Mouse (Mus musculus) gastrocnemius, adult 8-10 months (tissue): ENCODE data around the gene Tmem116. TPM values are rescaled to one million over a fixed set of nuclear protein-coding genes. Genes with fewer than 3 reads are reported as not detected.
"Not testable (repeated sequence)": the region's sequence is repeated elsewhere in the genome, so short reads cannot be mapped to it uniquely, and the experiment has no call there.

Source experiments
- DNase-seq, 2 experiments: peaks; one replicate each; pipeline ENCODE4 v3.0.0; 2022; ENCODE audit warnings: low spot score in 2 of 2
- total RNA-seq, 4 experiments: library from RNA; stranded (reverse); gene quantifications; 2 replicates each; pipeline ENCODE4 v1.2.4; 2022

The Tmem116 gene
- total RNA-seq, 4 experiments from 2014 or later, result 6.3 to 9.3 (median 8.5) TPM

- no peak for DNase-seq
Measured at GRCm38 (mm10) chr5:121462967-121463366, 11.3 kb downstream of the Tmem116 start.

GRCm38 (mm10) chr5:121463601-121464250, 12.0 kb downstream of the Tmem116 start:
- DNase-seq, result no peak

- DNase-seq, result no peak
Measured at GRCm38 (mm10) chr5:121469566-121469965, 17.9 kb downstream of the Tmem116 start.

GRCm38 (mm10) chr5:121472411-121472810, 20.7 kb downstream of the Tmem116 start:
- no peak for DNase-seq

GRCm38 (mm10) chr5:121474610-121475009, 22.9 kb downstream of the Tmem116 start:
- DNase-seq, result no peak

- no peak for DNase-seq
Measured at GRCm38 (mm10) chr5:121476040-121476439, 24.3 kb downstream of the Tmem116 start.

- DNase-seq, result no peak
Measured at GRCm38 (mm10) chr5:121477680-121478079, 26.0 kb downstream of the Tmem116 start.

GRCm38 (mm10) chr5:121484801-121485200, 33.1 kb downstream of the Tmem116 start:
- no peak for DNase-seq

- DNase-seq, result no peak
Measured at GRCm38 (mm10) chr5:121493305-121493704, 41.6 kb downstream of the Tmem116 start.

GRCm38 (mm10) chr5:121500719-121501118, 49.0 kb downstream of the Tmem116 start:
- no peak for DNase-seq

- not testable (repeated sequence) for DNase-seq
Measured at GRCm38 (mm10) chr5:121501424-121501996, 49.8 kb downstream of the Tmem116 start.

GRCm38 (mm10) chr5:121503231-121503630, 51.5 kb downstream of the Tmem116 start, which contains the start of gene Adam1b:
Gene Adam1b, minus strand, starts transcription at chr5:121503435.
- DNase-seq, result no peak

GRCm38 (mm10) chr5:121506846-121507245, 55.2 kb downstream of the Tmem116 start:
- DNase-seq, result no peak

- no peak for DNase-seq
Measured at GRCm38 (mm10) chr5:121510009-121510408, 58.3 kb downstream of the Tmem116 start.

GRCm38 (mm10) chr5:121518983-121519382, 67.3 kb downstream of the Tmem116 start:
- no peak for DNase-seq

- DNase-seq, result not testable (repeated sequence)
Measured at GRCm38 (mm10) chr5:121519758-121520157, 68.1 kb downstream of the Tmem116 start.

GRCm38 (mm10) chr5:121525774-121526450, 74.2 kb downstream of the Tmem116 start:
- no peak for DNase-seq

- DNase-seq, result no peak
Measured at GRCm38 (mm10) chr5:121526526-121526925, 74.8 kb downstream of the Tmem116 start.

- DNase-seq, result no peak
Measured at GRCm38 (mm10) chr5:121526961-121527360, 75.3 kb downstream of the Tmem116 start.

GRCm38 (mm10) chr5:121534521-121534920, 82.8 kb downstream of the Tmem116 start:
- no peak for DNase-seq

GRCm38 (mm10) chr5:121535116-121535515, 83.4 kb downstream of the Tmem116 start:
- no peak for DNase-seq

- DNase-seq, result no peak
Measured at GRCm38 (mm10) chr5:121536921-121537555, 85.3 kb downstream of the Tmem116 start.
